Mouse (Mus musculus) hematopoietic stem cell, adult 5-6 weeks (primary cell): ENCODE measurements at regions not wholly inside any gene's neighbourhood (a gene's known extent, or its start where the extent isn't known, plus 50 kb on each side); places are given as distances from the start of the nearest gene placed in this dataset.

Experiments used
- ATAC-seq, 2 experiments: fragments of 125-278 bp in 1 of 2; replicated peaks in 1 of 2; 2 replicates each; pipeline ENCODE4 v1.8.0; 2016 to 2017; ENCODE audit warnings: inconsistent platforms in 2 of 2, mild to moderate bottlenecking in 2 of 2, moderate number of reproducible peaks in 2 of 2, low read depth in 1 of 2, moderate TSS enrichment in 1 of 2; ENCODE audit not compliant: low FRiP score in 2 of 2, poor library complexity in 2 of 2, severe bottlenecking in 2 of 2, insufficient read depth in 1 of 2, low TSS enrichment in 1 of 2

- ATAC-seq = peak; percentile 34 to 46; a peak in 3 of 4 replicates
These were observed 185.4 kb upstream of the Crbn start for GRCm38 (mm10) chr6:106985132-106985801.

GRCm38 (mm10) chr6:106991586-106991985 lies 191.7 kb upstream of the Crbn start:
- ATAC-seq = peak; percentile 75 to 94; a peak in 3 of 4 replicates

- no peak for ATAC-seq
These were observed 204.7 kb upstream of the Crbn start for GRCm38 (mm10) chr6:107004406-107005120.

GRCm38 (mm10) chr6:107010785-107011184 lies 210.9 kb upstream of the Crbn start:
- ATAC-seq = no peak

- ATAC-seq = no peak
These were observed 213.1 kb upstream of the Crbn start for GRCm38 (mm10) chr6:107012938-107013511.

GRCm38 (mm10) chr6:107019126-107019525 lies 219.2 kb upstream of the Crbn start:
- no peak for ATAC-seq

GRCm38 (mm10) chr6:107045177-107045576 lies 245.3 kb upstream of the Crbn start:
- ATAC-seq = no peak

GRCm38 (mm10) chr6:107051604-107052003 lies 251.7 kb upstream of the Crbn start:
- ATAC-seq = no peak

GRCm38 (mm10) chr6:107052180-107052579 lies 252.3 kb upstream of the Crbn start:
- ATAC-seq = no peak

- no peak for ATAC-seq
These were observed 259.3 kb upstream of the Crbn start for GRCm38 (mm10) chr6:107059001-107059765.

GRCm38 (mm10) chr6:107062886-107063565 lies 263.1 kb upstream of the Crbn start:
- no peak for ATAC-seq

GRCm38 (mm10) chr6:107070441-107070840 lies 270.6 kb upstream of the Crbn start:
- ATAC-seq = no peak

GRCm38 (mm10) chr6:107092600-107092999 lies 292.7 kb upstream of the Crbn start:
- no peak for ATAC-seq

GRCm38 (mm10) chr6:107128716-107129115 lies 328.8 kb upstream of the Crbn start:
- no peak for ATAC-seq

- no peak for ATAC-seq
These were observed 361.7 kb upstream of the Lrrn1 start for GRCm38 (mm10) chr6:107167736-107168491.

GRCm38 (mm10) chr6:107218309-107218708 lies 311.3 kb upstream of the Lrrn1 start:
- no peak for ATAC-seq

- no peak for ATAC-seq
These were observed 310.8 kb upstream of the Lrrn1 start for GRCm38 (mm10) chr6:107218721-107219120.
